Mouse (Mus musculus) lung, embryonic 14.5 days (tissue): Measurements from ENCODE around the gene Kcng4. TPM values are rescaled to one million over a fixed set of nuclear protein-coding genes. Genes with fewer than 3 reads are reported as not detected.

ENCODE experiments used
- ATAC-seq: fragments of 200-750 bp; cut with Nextera tagmentation; 2 replicates; pipeline ENCODE4 v1.8.0; 2017; ENCODE audit warnings: mild to moderate bottlenecking, moderate TSS enrichment, moderate library complexity; ENCODE audit not compliant: insufficient read depth
- DNase-seq: peaks from one replicate; pipeline ENCODE4 v3.0.0-alpha.2; 2015
- H3K27ac ChIP-seq: fragments of 300-500 bp; sonication (generic); 2 replicates; pipeline ENCODE4 v1.5.1; 2014; ENCODE audit warnings: low read depth, mild to moderate bottlenecking, moderate library complexity
- H3K27me3 ChIP-seq: fragments of 300-500 bp; sonication (generic); 2 replicates; pipeline ENCODE4 v1.6.1; 2014; ENCODE audit warnings: low read length, control low read depth; ENCODE audit not compliant: insufficient read depth
- H3K36me3 ChIP-seq: fragments of 300-500 bp; sonication (generic); 2 replicates; pipeline ENCODE4 v1.6.1; 2014; ENCODE audit warnings: control low read depth; ENCODE audit not compliant: insufficient read depth
- H3K4me1 ChIP-seq: fragments of 300-500 bp; sonication (generic); 2 replicates; pipeline ENCODE4 v1.6.1; 2014; ENCODE audit warnings: antibody characterized with exemption, control low read depth; ENCODE audit not compliant: insufficient read depth
- H3K4me2 ChIP-seq: fragments of 300-500 bp; sonication (generic); 2 replicates; pipeline ENCODE4 v1.6.1; 2014; ENCODE audit warnings: mild to moderate bottlenecking
- H3K4me3 ChIP-seq: fragments of 300-500 bp; sonication (generic); 2 replicates; pipeline ENCODE4 v1.5.1; 2014; ENCODE audit warnings: low read depth, low read length
- H3K9ac ChIP-seq: fragments of 300-500 bp; sonication (generic); 2 replicates; pipeline ENCODE4 v1.6.1; 2014
- H3K9me3 ChIP-seq: fragments of 300-500 bp; sonication (generic); 2 replicates; pipeline ENCODE4 v1.6.1; 2016; ENCODE audit warnings: low read depth, low read length, control low read depth
- CTCF ChIP-seq: IDR thresholded peaks from 2 replicates; pipeline ENCODE4 v1.5.1; 2016; ENCODE audit warnings: antibody characterized with exemption, low read depth
- WGBS: fragments of 180-500 bp; shearing (Covaris S2); extraction: QIAGEN DNeasy Blood & Tissue Kit; methylation state at CpG from one replicate; pipeline ENCODE4 v1.1.7; 2014; 5-methylcytosine and 5-hydroxymethylcytosine counted together
- polyA plus RNA-seq: library from polyadenylated mRNA; unstranded; fragments of >200 nt; fragmentation: Nextera tagmentation; extraction: Ambion mirVana; gene quantifications from 2 replicates; pipeline ENCODE4 v1.2.1, GENCODE M21; 2014

Kcng4 gene
- polyA plus RNA-seq: not detected in 2 replicates

DNA sequence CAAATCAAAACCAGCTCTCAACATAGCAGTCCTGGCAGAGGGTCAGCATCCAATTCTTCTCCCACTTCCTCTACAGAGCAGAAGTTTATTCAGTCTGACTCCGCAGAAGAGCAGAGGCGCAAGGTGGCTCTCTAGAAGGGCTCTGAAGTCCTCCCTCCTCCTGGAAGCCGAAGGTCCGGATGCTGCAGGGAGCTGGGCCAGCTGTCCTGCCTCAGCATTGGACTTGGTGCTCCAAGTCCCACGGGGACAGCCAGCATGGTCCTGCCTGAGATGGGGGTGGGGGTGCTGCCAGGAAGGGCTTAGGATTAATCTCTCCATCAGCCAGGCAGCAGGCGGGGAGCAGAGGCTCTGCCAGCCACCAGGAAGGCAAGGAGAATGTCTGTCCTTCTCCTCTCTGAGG lies at the start of gene Kcng4:
TSS of gene Kcng4 (minus strand) at position 303 of the 400 bp plus-strand sequence.
- Histone ChIP-seq H3K9ac (0 out of 2 replicates have a peak within 1 kb of the TSS, but pooled peaks have one; percentile 20), H3K36me3 (no peaks in the 10 kb centered on the region), H3K4me1 (no peaks in the 10 kb centered on the region), H3K4me2 (no peak within 1 kb of the TSS), H3K27ac (no peak within 1 kb of the TSS), H3K9me3 (no peaks in the 10 kb centered on the region), H3K4me3 (no peak within 1 kb of the TSS), H3K27me3 (peaks cover 32% of the 10 kb centered on the region)
- WGBS: 25% methylated on average over 6 of the region's 6 CpGs
- DNase-seq (peak; percentile 17), ATAC-seq (no peak; the same call in 1 of the 2 replicates)
- no peak for TF ChIP-seq CTCF

DNA sequence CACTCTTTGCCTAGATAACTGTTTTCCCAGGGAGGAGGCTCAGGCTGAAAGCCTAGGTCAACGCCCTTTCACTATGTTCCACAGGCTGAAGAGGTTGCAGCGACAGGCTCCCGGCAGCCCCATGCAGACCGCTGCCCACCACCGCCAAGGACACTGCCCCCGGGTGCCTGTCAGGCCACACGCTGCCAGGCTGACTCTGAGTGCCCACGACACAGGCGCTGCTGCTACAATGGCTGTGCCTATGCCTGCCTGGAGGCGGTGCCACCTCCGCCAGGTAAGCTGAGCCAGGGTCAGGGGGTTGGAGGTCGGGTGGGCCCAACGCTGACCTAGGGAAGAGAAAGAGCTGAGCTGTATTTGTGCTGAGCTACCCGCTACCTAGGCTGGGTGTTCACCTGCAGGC lies 43.7 kb upstream of the Kcng4 start:
- no peaks in the 10 kb centered on the region for H3K4me1 ChIP-seq
- H3K27ac ChIP-seq: no peak overlapping the region
- 62% methylated on average over 14 of the region's 14 CpGs for WGBS
- no peak overlapping the region for H3K4me3 ChIP-seq
- no peak for TF ChIP-seq CTCF
- no peak for DNase-seq
- ATAC-seq: no peak
- H3K36me3 ChIP-seq: no peaks in the 10 kb centered on the region
- no peak overlapping the region for H3K4me2 ChIP-seq
- H3K27me3 ChIP-seq: no peaks in the 10 kb centered on the region
- H3K9ac ChIP-seq: no peak overlapping the region
- H3K9me3 ChIP-seq: no peaks in the 10 kb centered on the region

DNA sequence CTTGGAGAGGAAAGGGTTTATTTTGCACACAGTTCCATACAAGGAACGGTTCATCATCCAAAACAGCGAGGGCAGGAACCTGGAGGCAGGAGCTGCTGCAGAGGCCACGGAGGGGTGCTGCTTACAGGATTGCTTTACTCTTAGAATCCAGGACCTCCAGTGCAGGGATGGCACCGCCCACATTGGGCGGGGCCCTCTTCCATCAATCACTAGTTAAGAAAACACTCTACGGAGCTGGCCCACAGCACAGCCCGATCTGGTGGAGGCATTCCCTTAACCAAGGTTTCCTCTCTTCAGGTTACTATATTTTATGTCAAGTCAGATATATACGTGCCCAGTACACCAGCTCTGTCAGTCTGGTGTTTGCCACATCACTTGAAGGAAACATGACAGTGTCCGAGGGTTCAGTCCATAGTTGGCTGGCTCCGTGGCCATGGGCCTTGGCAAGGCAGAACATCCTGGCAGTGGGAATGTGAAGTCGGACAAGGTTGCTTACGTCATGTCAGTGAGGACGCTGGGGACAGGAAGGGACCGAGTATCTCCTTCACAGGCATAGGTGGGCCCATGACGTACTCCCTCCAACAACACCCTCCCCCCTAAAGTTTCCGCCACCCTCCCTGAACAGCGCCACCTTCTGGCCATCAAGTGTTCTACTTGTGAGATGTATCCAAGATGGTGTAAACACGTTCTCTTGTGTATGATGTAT lies 42.8 kb upstream of the Kcng4 start:
- Histone ChIP-seq H3K4me2 (peak overlapping the region; percentile 48), H3K27ac (no peak overlapping the region), H3K27me3 (no peaks in the 10 kb centered on the region), H3K4me1 (no peaks in the 10 kb centered on the region), H3K9me3 (no peaks in the 10 kb centered on the region), H3K9ac (no peak overlapping the region), H3K36me3 (no peaks in the 10 kb centered on the region), H3K4me3 (no peak overlapping the region)
- WGBS: 7% methylated on average over 18 of the region's 18 CpGs
- DNase-seq (peak; percentile 71), ATAC-seq (peak; percentile 43)
- TF ChIP-seq CTCF: peak; percentile 71

DNA sequence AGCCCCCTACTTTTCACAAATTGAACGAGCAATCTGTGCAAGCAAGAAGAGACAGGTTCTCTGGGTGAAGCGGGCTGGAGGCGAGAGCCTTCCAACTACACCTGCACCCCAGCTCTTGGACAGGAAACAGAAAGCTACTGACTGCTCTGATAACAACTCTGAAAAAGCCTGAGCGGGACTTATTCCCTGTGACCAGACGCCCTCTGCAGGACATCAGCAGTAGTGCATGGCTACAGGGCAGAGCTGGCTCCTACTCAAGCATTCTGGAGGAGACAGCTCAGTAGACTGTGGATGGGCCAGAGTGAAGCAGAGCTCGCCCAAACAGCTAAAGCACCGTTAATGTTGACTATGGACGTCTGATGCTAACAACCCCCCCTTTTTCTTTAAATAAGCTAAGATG lies 40.9 kb upstream of the Kcng4 start:
- peak; percentile 22; the same call in 1 of the 2 replicates for ATAC-seq

DNA sequence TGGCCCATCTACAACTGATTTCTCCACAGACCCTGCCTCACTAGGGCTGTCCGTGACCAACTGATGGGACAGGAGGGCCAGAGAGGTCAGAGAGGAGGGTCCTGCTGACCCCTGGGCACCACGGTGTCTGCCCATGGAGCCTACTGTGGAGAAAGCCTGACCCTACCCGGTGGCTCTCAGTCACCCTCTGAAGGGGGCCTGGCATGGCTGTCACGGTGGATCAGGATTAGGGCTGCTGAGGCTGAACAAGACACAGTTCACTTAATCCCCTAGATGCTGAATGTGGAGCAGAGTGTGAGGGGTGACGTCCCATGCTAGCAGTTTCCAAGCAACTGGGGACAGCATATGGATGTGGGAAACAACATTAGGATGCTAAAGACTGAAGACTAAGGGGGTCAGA lies 40.0 kb upstream of the Kcng4 start:
- H3K4me2 ChIP-seq: no peak overlapping the region
- 81% methylated on average over 5 of the region's 5 CpGs for WGBS
- H3K4me1 ChIP-seq: peaks cover 3% of the 10 kb centered on the region; the same call in 1 of the 2 replicates
- no peak for TF ChIP-seq CTCF
- H3K27ac ChIP-seq: no peak overlapping the region
- H3K36me3 ChIP-seq: no peaks in the 10 kb centered on the region
- H3K9me3 ChIP-seq: no peaks in the 10 kb centered on the region
- no peak overlapping the region for H3K9ac ChIP-seq
- no peak overlapping the region for H3K4me3 ChIP-seq
- ATAC-seq: no peak
- no peaks in the 10 kb centered on the region for H3K27me3 ChIP-seq
- DNase-seq: no peak

More for the DNA sequence above, 40.9 kb upstream of the Kcng4 start:
- 15% methylated on average over 8 of the region's 8 CpGs for WGBS
- H3K4me3 ChIP-seq: no peak overlapping the region
- no peak overlapping the region for H3K4me2 ChIP-seq
- H3K27me3 ChIP-seq: no peaks in the 10 kb centered on the region
- no peak overlapping the region for H3K9ac ChIP-seq
- no peaks in the 10 kb centered on the region for H3K9me3 ChIP-seq
- H3K36me3 ChIP-seq: no peaks in the 10 kb centered on the region
- H3K4me1 ChIP-seq: no peaks in the 10 kb centered on the region
- no peak overlapping the region for H3K27ac ChIP-seq
- peak; percentile 94 for DNase-seq
- TF ChIP-seq CTCF: peak; percentile 96

DNA sequence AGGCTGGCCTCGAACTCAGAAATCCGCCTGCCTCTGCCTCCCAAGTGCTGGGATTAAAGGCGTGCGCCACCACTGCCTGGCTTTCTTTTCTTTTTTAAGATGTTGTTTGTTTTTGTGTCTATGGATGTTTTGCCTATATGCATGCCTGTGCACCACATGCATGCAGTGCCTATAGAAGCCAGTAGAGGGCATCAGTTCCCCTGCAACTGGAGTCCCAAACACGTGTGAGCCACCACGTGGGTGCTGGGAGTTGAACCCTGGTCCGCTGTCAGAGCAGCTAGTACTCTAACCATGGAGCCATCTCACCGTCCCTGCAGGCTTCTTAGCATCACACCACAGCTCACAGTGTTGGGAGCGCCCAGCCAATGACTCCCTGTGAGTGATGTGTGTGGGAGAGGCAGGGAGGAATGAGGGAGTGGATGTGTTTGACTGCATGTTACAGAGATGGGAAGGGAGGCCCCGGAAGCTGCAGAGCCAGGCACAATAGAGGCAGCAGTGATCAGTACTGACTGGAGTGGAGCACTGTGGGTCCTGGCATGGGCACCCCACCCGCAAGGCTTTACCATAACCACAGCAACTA lies 38.6 kb upstream of the Kcng4 start:
- 74% methylated on average over 9 of the region's 11 CpGs for WGBS
- peaks cover 5% of the 10 kb centered on the region; the same call in 1 of the 2 replicates for H3K4me1 ChIP-seq
- H3K9me3 ChIP-seq: no peaks in the 10 kb centered on the region
- H3K27me3 ChIP-seq: no peaks in the 10 kb centered on the region
- H3K4me2 ChIP-seq: no peak overlapping the region
- no peaks in the 10 kb centered on the region for H3K36me3 ChIP-seq
- peak; percentile 44 for TF ChIP-seq CTCF
- no peak overlapping the region for H3K9ac ChIP-seq
- no peak overlapping the region for H3K4me3 ChIP-seq
- DNase-seq (no peak), ATAC-seq (no peak)
- H3K27ac ChIP-seq: no peak overlapping the region

DNA sequence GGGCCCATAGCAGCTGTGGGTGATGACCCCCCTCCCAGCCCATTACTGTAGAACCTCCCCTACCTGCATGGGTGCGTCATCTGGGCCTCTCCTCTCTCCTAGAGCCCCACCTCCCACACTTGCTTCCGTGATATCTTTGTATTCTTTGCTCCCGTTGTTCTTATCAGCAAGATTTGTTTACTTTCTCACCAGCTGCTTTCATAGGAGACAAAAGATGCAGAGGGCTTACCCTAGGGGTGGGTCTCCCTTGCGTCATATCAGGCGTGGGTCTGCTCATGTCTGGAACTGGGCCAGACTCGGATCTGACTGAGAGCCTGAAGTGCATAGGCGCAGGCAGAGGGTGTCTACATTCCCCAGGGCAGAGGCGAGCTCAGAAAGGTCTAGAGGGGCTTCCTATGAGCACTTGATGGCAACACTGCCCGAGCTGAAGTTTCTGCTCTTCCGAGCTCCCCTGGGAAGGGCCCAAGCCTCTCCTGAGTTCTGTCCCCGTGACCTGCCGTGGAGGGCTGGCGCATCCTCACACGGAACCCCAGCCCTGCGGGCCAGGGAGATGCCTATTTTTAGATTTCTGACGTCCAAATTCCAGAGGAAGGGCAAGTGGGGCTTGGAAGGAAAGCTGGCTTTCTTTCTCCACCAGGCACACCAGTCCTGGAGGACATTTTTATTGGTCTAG lies 35.1 kb upstream of the Kcng4 start:
- Histone ChIP-seq H3K4me3 (no peak overlapping the region), H3K27ac (peak overlapping the region; percentile 82), H3K4me1 (peaks cover 14% of the 10 kb centered on the region; the same call in 1 of the 2 replicates), H3K4me2 (peak overlapping the region; percentile 41), H3K27me3 (no peaks in the 10 kb centered on the region), H3K9me3 (no peaks in the 10 kb centered on the region), H3K9ac (no peak overlapping the region), H3K36me3 (no peaks in the 10 kb centered on the region)
- no peak for TF ChIP-seq CTCF
- ATAC-seq (peak; percentile 65), DNase-seq (peak; percentile 79)
- 7% methylated on average over 16 of the region's 16 CpGs for WGBS
